Mouse (Mus musculus): ENCODE measurements around the gene Iqcd. TPM values are rescaled to one million over a fixed set of nuclear protein-coding genes. Genes with fewer than 3 reads are reported as not detected.

Iqcd gene
- polyA plus RNA-seq, 1 experiment from 2014 or later, result 1.1 TPM

GRCm38 (mm10) chr5:120604839-120605238 lies 16.0 kb downstream of the Iqcd start:
- peaks cover 3% of the 10 kb centered on the region; the same call in 1 of the 2 replicates for H3K4me1 ChIP-seq (replicated peaks; ENCODE audit: control insufficient read depth, insufficient read depth, low read length)
- peak overlapping the region; percentile 10 for H3K4me3 ChIP-seq (ENCODE audit: low read depth, low read length)
- 2% methylated on average over 6 of the region's 6 CpGs for WGBS
- no peaks in the 10 kb centered on the region for H3K36me3 ChIP-seq (ENCODE audit: control insufficient read depth, insufficient read depth, low read length)
- H3K27ac ChIP-seq (ENCODE audit: low read depth, low read length), result no peak overlapping the region
- H3K9me3 ChIP-seq (ENCODE audit: control insufficient read depth, low read length), result no peaks in the 10 kb centered on the region
- ATAC-seq (replicated peaks; ENCODE audit: low FRiP score) (no peak), DNase-seq (ENCODE audit: low spot score) (peak; percentile 90)
- H3K9ac ChIP-seq (ENCODE audit: low read length), result peak overlapping the region; percentile 49; the same call in 1 of the 2 replicates
- H3K4me2 ChIP-seq (ENCODE audit: low read depth, low read length, severe bottlenecking), result peak overlapping the region; percentile 65
- H3K27me3 ChIP-seq (ENCODE audit: control insufficient read depth, insufficient read depth, low read length), result no peaks in the 10 kb centered on the region

- Histone ChIP-seq H3K27me3 (ENCODE audit: control insufficient read depth, insufficient read depth, low read length) (no peaks in the 10 kb centered on the region), H3K27ac (ENCODE audit: low read depth, low read length) (no peak overlapping the region), H3K4me1 (replicated peaks; ENCODE audit: control insufficient read depth, insufficient read depth, low read length) (peaks cover 3% of the 10 kb centered on the region; the same call in 1 of the 2 replicates), H3K36me3 (ENCODE audit: control insufficient read depth, insufficient read depth, low read length) (no peaks in the 10 kb centered on the region), H3K9ac (ENCODE audit: low read length) (peak overlapping the region; percentile 49), H3K4me3 (ENCODE audit: low read depth, low read length) (peak overlapping the region; percentile 10), H3K4me2 (ENCODE audit: low read depth, low read length, severe bottlenecking) (peak overlapping the region; percentile 65), H3K9me3 (ENCODE audit: control insufficient read depth, low read length) (no peaks in the 10 kb centered on the region)
- ATAC-seq (replicated peaks; ENCODE audit: low FRiP score), result peak; percentile 59
- DNase-seq (ENCODE audit: low spot score), result no peak
- under 1% methylated on average over 10 of the region's 10 CpGs for WGBS
Measured at GRCm38 (mm10) chr5:120605241-120605661, 16.4 kb downstream of the Iqcd start.

DNA sequence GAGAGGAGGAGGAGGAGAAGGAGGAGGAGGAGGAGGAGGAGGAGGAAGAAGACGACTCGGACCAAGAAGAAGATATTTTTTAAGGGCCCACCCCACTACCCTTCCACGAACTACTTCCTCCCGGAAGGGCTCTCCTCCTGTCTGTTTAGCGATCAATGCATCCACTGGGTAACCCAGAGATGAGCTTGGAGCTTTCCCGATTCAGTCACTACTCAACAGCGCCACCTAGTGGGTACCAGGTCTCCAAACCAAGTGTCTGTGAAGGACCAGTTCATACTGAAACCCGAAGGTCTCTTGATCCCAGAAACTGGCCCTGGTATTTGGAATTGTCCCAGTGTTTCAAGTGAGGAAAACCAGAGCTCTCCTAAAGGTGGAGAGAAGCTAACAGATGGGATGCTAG lies 16.9 kb downstream of the Iqcd start:
- Histone ChIP-seq H3K4me1 (replicated peaks; ENCODE audit: control insufficient read depth, insufficient read depth, low read length) (peaks cover 3% of the 10 kb centered on the region; the same call in 1 of the 2 replicates), H3K4me3 (ENCODE audit: low read depth, low read length) (peak overlapping the region; percentile 10), H3K27me3 (ENCODE audit: control insufficient read depth, insufficient read depth, low read length) (no peaks in the 10 kb centered on the region), H3K9me3 (ENCODE audit: control insufficient read depth, low read length) (no peaks in the 10 kb centered on the region), H3K36me3 (ENCODE audit: control insufficient read depth, insufficient read depth, low read length) (no peaks in the 10 kb centered on the region), H3K9ac (ENCODE audit: low read length) (no peak overlapping the region; the same call in 1 of the 2 replicates), H3K4me2 (ENCODE audit: low read depth, low read length, severe bottlenecking) (peak overlapping the region; percentile 65), H3K27ac (ENCODE audit: low read depth, low read length) (no peak overlapping the region)
- 4% methylated on average over 8 of the region's 8 CpGs for WGBS
- ATAC-seq (replicated peaks; ENCODE audit: low FRiP score) (peak; percentile 70), DNase-seq (ENCODE audit: low spot score) (peak; percentile 94)

GRCm38 (mm10) chr5:120606590-120607200 lies 17.9 kb downstream of the Iqcd start:
- H3K4me1 ChIP-seq (replicated peaks; ENCODE audit: control insufficient read depth, insufficient read depth, low read length), result peaks cover 6% of the 10 kb centered on the region; the same call in 1 of the 2 replicates
- H3K9ac ChIP-seq (ENCODE audit: low read length), result no peak overlapping the region
- whole genome bisulfite sequencing, result 74% methylated on average over 25 of the region's 25 CpGs
- no peak overlapping the region for H3K4me2 ChIP-seq (ENCODE audit: low read depth, low read length, severe bottlenecking)
- H3K9me3 ChIP-seq (ENCODE audit: control insufficient read depth, low read length), result no peaks in the 10 kb centered on the region
- no peak overlapping the region for H3K27ac ChIP-seq (ENCODE audit: low read depth, low read length)
- no peak for ATAC-seq (replicated peaks; ENCODE audit: low FRiP score)
- no peaks in the 10 kb centered on the region for H3K27me3 ChIP-seq (ENCODE audit: control insufficient read depth, insufficient read depth, low read length)
- no peak overlapping the region for H3K4me3 ChIP-seq (ENCODE audit: low read depth, low read length)
- DNase-seq (ENCODE audit: low spot score), result no peak
- H3K36me3 ChIP-seq (ENCODE audit: control insufficient read depth, insufficient read depth, low read length), result no peaks in the 10 kb centered on the region

- H3K36me3 ChIP-seq (ENCODE audit: control insufficient read depth, insufficient read depth, low read length), result no peaks in the 10 kb centered on the region
- H3K4me1 ChIP-seq (replicated peaks; ENCODE audit: control insufficient read depth, insufficient read depth, low read length), result peaks cover 7% of the 10 kb centered on the region; the same call in 1 of the 2 replicates
- no peaks in the 10 kb centered on the region for H3K27me3 ChIP-seq (ENCODE audit: control insufficient read depth, insufficient read depth, low read length)
- H3K27ac ChIP-seq (ENCODE audit: low read depth, low read length), result no peak overlapping the region
- H3K4me3 ChIP-seq (ENCODE audit: low read depth, low read length), result no peak overlapping the region
- WGBS, result 81% methylated on average over 3 of the region's 3 CpGs
- no peaks in the 10 kb centered on the region for H3K9me3 ChIP-seq (ENCODE audit: control insufficient read depth, low read length)
- DNase-seq (ENCODE audit: low spot score) (no peak), ATAC-seq (replicated peaks; ENCODE audit: low FRiP score) (no peak)
- H3K9ac ChIP-seq (ENCODE audit: low read length), result no peak overlapping the region
- H3K4me2 ChIP-seq (ENCODE audit: low read depth, low read length, severe bottlenecking), result no peak overlapping the region
Measured at GRCm38 (mm10) chr5:120607335-120607734, 18.5 kb downstream of the Iqcd start.

DNA sequence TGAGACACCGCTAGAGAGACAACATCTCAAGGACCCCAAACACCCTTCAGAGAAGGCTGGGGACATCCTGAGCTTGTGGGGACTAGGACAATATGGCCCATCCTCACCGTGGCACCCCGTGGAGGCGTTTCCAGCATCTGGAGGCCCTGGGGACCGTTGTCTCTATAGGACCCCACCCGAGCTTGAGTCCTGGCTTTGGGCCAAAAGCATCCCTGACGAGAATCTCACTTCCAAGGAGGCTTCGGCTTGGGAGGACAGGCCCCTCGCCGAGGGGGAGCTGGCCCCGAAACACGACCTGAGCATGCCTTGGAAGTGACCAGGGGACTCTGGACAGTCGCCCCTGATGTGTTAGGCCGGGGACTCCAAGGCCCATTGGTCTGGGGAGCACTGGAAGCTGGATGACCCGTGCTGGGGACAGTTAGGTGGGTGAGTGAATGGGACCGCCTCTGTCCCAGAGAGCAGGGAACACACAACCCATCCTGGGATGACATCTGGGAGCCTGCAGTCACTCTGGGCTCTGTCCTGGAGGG lies 20.5 kb downstream of the Iqcd start:
- H3K9me3 ChIP-seq (ENCODE audit: control insufficient read depth, low read length), result no peaks in the 10 kb centered on the region
- H3K4me3 ChIP-seq (ENCODE audit: low read depth, low read length), result no peak overlapping the region
- H3K27me3 ChIP-seq (ENCODE audit: control insufficient read depth, insufficient read depth, low read length), result no peaks in the 10 kb centered on the region
- H3K36me3 ChIP-seq (ENCODE audit: control insufficient read depth, insufficient read depth, low read length), result no peaks in the 10 kb centered on the region
- H3K27ac ChIP-seq (ENCODE audit: low read depth, low read length), result no peak overlapping the region
- DNase-seq (ENCODE audit: low spot score) (no peak), ATAC-seq (replicated peaks; ENCODE audit: low FRiP score) (no peak)
- no peak overlapping the region for H3K9ac ChIP-seq (ENCODE audit: low read length)
- peaks cover 7% of the 10 kb centered on the region; the same call in 1 of the 2 replicates for H3K4me1 ChIP-seq (replicated peaks; ENCODE audit: control insufficient read depth, insufficient read depth, low read length)
- 89% methylated on average over 16 of the region's 16 CpGs for WGBS
- H3K4me2 ChIP-seq (ENCODE audit: low read depth, low read length, severe bottlenecking), result no peak overlapping the region

GRCm38 (mm10) chr5:120610906-120611305 lies 22.1 kb downstream of the Iqcd start:
- ATAC-seq (replicated peaks; ENCODE audit: low FRiP score), result no peak
- Histone ChIP-seq H3K4me3 (ENCODE audit: low read depth, low read length) (no peak overlapping the region), H3K9ac (ENCODE audit: low read length) (no peak overlapping the region; the same call in 1 of the 2 replicates), H3K27ac (ENCODE audit: low read depth, low read length) (no peak overlapping the region), H3K4me1 (replicated peaks; ENCODE audit: control insufficient read depth, insufficient read depth, low read length) (peaks cover 4% of the 10 kb centered on the region; the same call in 1 of the 2 replicates), H3K9me3 (ENCODE audit: control insufficient read depth, low read length) (peaks cover 3% of the 10 kb centered on the region), H3K36me3 (ENCODE audit: control insufficient read depth, insufficient read depth, low read length) (peaks cover under 1% of the 10 kb centered on the region; the same call in 1 of the 2 replicates), H3K27me3 (ENCODE audit: control insufficient read depth, insufficient read depth, low read length) (no peaks in the 10 kb centered on the region), H3K4me2 (ENCODE audit: low read depth, low read length, severe bottlenecking) (no peak overlapping the region; the same call in 1 of the 2 replicates)
- 92% methylated on average over 5 of the region's 5 CpGs for WGBS
- DNase-seq (ENCODE audit: low spot score), result no peak

- Histone ChIP-seq H3K27me3 (ENCODE audit: control insufficient read depth, insufficient read depth, low read length) (no peaks in the 10 kb centered on the region), H3K36me3 (ENCODE audit: control insufficient read depth, insufficient read depth, low read length) (peaks cover 4% of the 10 kb centered on the region; the same call in 1 of the 2 replicates), H3K4me2 (ENCODE audit: low read depth, low read length, severe bottlenecking) (peak overlapping the region; percentile 65), H3K4me1 (replicated peaks; ENCODE audit: control insufficient read depth, insufficient read depth, low read length) (peaks cover 4% of the 10 kb centered on the region; the same call in 1 of the 2 replicates), H3K4me3 (ENCODE audit: low read depth, low read length) (peak overlapping the region; percentile 70), H3K27ac (ENCODE audit: low read depth, low read length) (no peak overlapping the region), H3K9me3 (ENCODE audit: control insufficient read depth, low read length) (peaks cover 5% of the 10 kb centered on the region), H3K9ac (ENCODE audit: low read length) (peak overlapping the region; percentile 67)
- DNase-seq (ENCODE audit: low spot score) (no peak), ATAC-seq (replicated peaks; ENCODE audit: low FRiP score) (no peak)
- WGBS, result 57% methylated on average over 8 of the region's 8 CpGs
Measured at GRCm38 (mm10) chr5:120611416-120611815, 22.6 kb downstream of the Iqcd start.

All from forebrain, embryonic 11.5 days (tissue).